ENCODE assay signal across 10 mouse cellular contexts in the genomic region with DNA sequence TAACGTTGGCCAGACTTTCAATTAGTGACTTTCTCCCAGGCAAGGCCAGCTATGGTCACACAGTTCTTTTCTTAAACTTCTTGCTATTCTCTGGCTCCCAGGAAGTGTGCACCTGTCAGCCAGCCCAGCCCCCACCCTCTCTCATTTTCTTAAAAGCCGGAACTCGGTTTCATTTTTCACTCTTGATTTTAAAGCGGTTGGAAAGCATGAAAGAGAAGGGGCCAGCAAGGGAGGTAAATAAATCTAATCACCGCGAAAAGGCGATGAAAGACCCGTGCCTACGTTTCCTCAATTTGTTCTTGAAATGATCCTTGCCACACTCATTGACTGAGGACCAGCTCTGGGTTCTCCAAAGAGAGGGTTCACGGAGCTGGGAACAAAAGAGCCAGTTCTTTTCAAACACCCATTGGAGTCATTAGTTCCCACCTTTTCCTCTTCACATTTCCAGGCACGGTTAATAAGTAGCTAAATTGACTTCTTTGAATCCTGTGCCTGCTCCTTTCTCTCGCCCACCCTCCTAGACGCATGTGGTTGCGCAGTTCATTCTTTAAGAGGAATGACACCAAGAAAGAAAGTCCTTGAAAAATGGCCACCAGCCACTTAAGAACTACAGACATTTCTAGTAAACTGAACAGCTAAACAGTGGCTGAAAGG.
DNase-seq lines count a peak whose midpoint lies in the region; ATAC-seq and TF ChIP-seq lines count a peak whose summit lies in the region.
"Had no signal": no experiment of that assay in that cellular context is flagged by ENCODE, and none has a peak within 500 bp of the region (broad histone marks: within the 10 kb centered on the region; RNA-seq: fewer than 3 reads in every experiment).

No protein-coding gene starts in this region.

- no peak for TF ChIP-seq EP300 in heart, adult 2 months (IDR thresholded peaks at IDR 0.05; ENCODE audit: insufficient read depth, low read depth, low read length)
- TF ChIP-seq EP300 in liver, postnatal 0 days (IDR thresholded peaks at IDR 0.05; ENCODE audit: low read depth) = no peak

- intact Hi-C loops in heart, adult 2 months (cut with DNase I) = loop anchor here (2.0 to 10.0 kb wide), 2 partner anchors 728 to 778 kb away; no protein-coding TSS in a partner anchor
- intact Hi-C loops in left cerebral cortex, postnatal 25 days (cut with DNase I) = loop anchor here (2.0 to 5.0 kb wide), 3 partner anchors 135 to 772 kb away; no protein-coding TSS in a partner anchor

- no peak for TF ChIP-seq CTCF in heart, adult 2 months (IDR thresholded peaks at IDR 0.05)
- TF ChIP-seq CTCF in liver, postnatal 0 days (IDR thresholded peaks at IDR 0.05; ENCODE audit: low read depth) = no peak

- ATAC-seq in heart, embryonic 16.5 days (replicated peaks; ENCODE audit: extremely low read depth, insufficient read depth, low FRiP score) = no peak
- peak; percentile 68 for ATAC-seq in activated CD4-positive, CD25-positive, alpha-beta regulatory T cell, adult 4 months
- ATAC-seq in kidney, embryonic 16.5 days (ENCODE audit: low FRiP score, low TSS enrichment) = peak; percentile 83
- no peak for ATAC-seq in neural tube, embryonic 15.5 days (ENCODE audit: low FRiP score)
- ATAC-seq in liver, postnatal 0 days = no peak

- H3K9ac ChIP-seq in heart, embryonic 16.5 days (ENCODE audit: low read length) = no peak overlapping the region
- H3K9ac ChIP-seq in heart, adult 2 months (ENCODE audit: low read depth, low read length) = no peak overlapping the region
- H3K9ac ChIP-seq in kidney, embryonic 16.5 days (replicated peaks; ENCODE audit: low read length) = peak overlapping the region; percentile 7
- no peak overlapping the region for H3K9ac ChIP-seq in neural tube, embryonic 15.5 days (replicated peaks)
- H3K9ac ChIP-seq in liver, postnatal 0 days (replicated peaks) = no peak overlapping the region
- H3K9ac ChIP-seq: embryonic facial prominence, embryonic 15.5 days had no signal

- H3K36me3 ChIP-seq in heart, embryonic 16.5 days (ENCODE audit: control insufficient read depth, insufficient read depth) = no peaks in the 10 kb centered on the region
- H3K36me3 ChIP-seq in heart, adult 2 months (ENCODE audit: control insufficient read depth, insufficient read depth, low read length) = no peaks in the 10 kb centered on the region
- H3K36me3 ChIP-seq in kidney, embryonic 16.5 days (ENCODE audit: insufficient read depth, low read length) = no peaks in the 10 kb centered on the region
- H3K36me3 ChIP-seq in neural tube, embryonic 15.5 days = no peaks in the 10 kb centered on the region
- H3K36me3 ChIP-seq in liver, postnatal 0 days (replicated peaks; ENCODE audit: insufficient read depth, low read length) = no peaks in the 10 kb centered on the region
- H3K36me3 ChIP-seq: embryonic facial prominence, embryonic 15.5 days had no signal

- TF ChIP-seq POLR2A in heart, adult 2 months (IDR thresholded peaks at IDR 0.05; ENCODE audit: insufficient read depth, low read depth, low read length) = no peak

- 64% methylated on average over 14 of the region's 14 CpGs for whole genome bisulfite sequencing in heart, embryonic 16.5 days
- WGBS in heart, adult 2 months = 76% methylated on average over 14 of the region's 14 CpGs
- 15% methylated on average over 14 of the region's 14 CpGs for whole genome bisulfite sequencing in kidney, embryonic 16.5 days
- WGBS in neural tube, embryonic 15.5 days = 8% methylated on average over 14 of the region's 14 CpGs
- WGBS in liver, postnatal 0 days (ENCODE audit: insufficient replicate concordance) = 64% methylated on average over 14 of the region's 14 CpGs

- H3K9me3 ChIP-seq in heart, embryonic 16.5 days (replicated peaks; ENCODE audit: control insufficient read depth, low read length) = no peaks in the 10 kb centered on the region
- no peaks in the 10 kb centered on the region for H3K9me3 ChIP-seq in kidney, embryonic 16.5 days (ENCODE audit: low read length)
- no peaks in the 10 kb centered on the region for H3K9me3 ChIP-seq in neural tube, embryonic 15.5 days (replicated peaks)
- H3K9me3 ChIP-seq in liver, postnatal 0 days (ENCODE audit: low read length) = no peaks in the 10 kb centered on the region
- H3K9me3 ChIP-seq: embryonic facial prominence, embryonic 15.5 days had no signal

- peaks cover 8% of the 10 kb centered on the region; the same call in 1 of the 2 replicates for H3K27me3 ChIP-seq in heart, embryonic 16.5 days (ENCODE audit: control insufficient read depth, insufficient read depth, low read length)
- H3K27me3 ChIP-seq in heart, adult 2 months (ENCODE audit: control insufficient read depth, insufficient read depth, low read length) = no peaks in the 10 kb centered on the region; the same call in 1 of the 2 replicates
- peaks cover 12% of the 10 kb centered on the region for H3K27me3 ChIP-seq in kidney, embryonic 16.5 days (ENCODE audit: insufficient read depth, low read length)
- H3K27me3 ChIP-seq in neural tube, embryonic 15.5 days (replicated peaks) = peaks cover 41% of the 10 kb centered on the region
- H3K27me3 ChIP-seq in liver, postnatal 0 days (ENCODE audit: insufficient read depth, low read length) = peaks cover 4% of the 10 kb centered on the region; the same call in 1 of the 2 replicates
- H3K27me3 ChIP-seq: embryonic facial prominence, embryonic 15.5 days had no signal

- no peak overlapping the region for H3K4me2 ChIP-seq in heart, embryonic 16.5 days (ENCODE audit: low read depth, low read length)
- H3K4me2 ChIP-seq in kidney, embryonic 16.5 days (replicated peaks; ENCODE audit: low read depth, low read length) = peak overlapping the region; percentile 35
- H3K4me2 ChIP-seq in neural tube, embryonic 15.5 days = peak overlapping the region; percentile 26
- H3K4me2 ChIP-seq in liver, postnatal 0 days (ENCODE audit: low read depth, low read length) = no peak overlapping the region
- H3K4me2 ChIP-seq: embryonic facial prominence, embryonic 15.5 days had no signal

- H3K4me3 ChIP-seq in heart, embryonic 16.5 days (ENCODE audit: low read length) = no peak overlapping the region
- H3K4me3 ChIP-seq in heart, adult 2 months = no peak overlapping the region
- H3K4me3 ChIP-seq in kidney, embryonic 16.5 days (ENCODE audit: low read length) = peak overlapping the region; percentile 0; the same call in 1 of the 2 replicates
- H3K4me3 ChIP-seq in neural tube, embryonic 15.5 days (replicated peaks) = no peak overlapping the region
- H3K4me3 ChIP-seq in liver, postnatal 0 days (ENCODE audit: low read depth, low read length) = no peak overlapping the region
- H3K4me3 ChIP-seq: embryonic facial prominence, embryonic 15.5 days; left cerebral cortex, adult 2 months had no signal

- no peak for DNase-seq in heart, adult 2 months
- no peak for DNase-seq in retina, embryonic 14.5 days (ENCODE audit: low spot score)
- DNase-seq in left cerebral cortex, postnatal 25 days (ENCODE audit: low spot score in 2 of 2) = no peak
- no peak for DNase-seq in liver, postnatal 0 days

- peak overlapping the region; percentile 40; the same call in 1 of the 2 replicates for H3K27ac ChIP-seq in heart, embryonic 16.5 days (ENCODE audit: low read length)
- H3K27ac ChIP-seq in heart, adult 2 months = no peak overlapping the region
- H3K27ac ChIP-seq in kidney, embryonic 16.5 days (ENCODE audit: low read length) = peak overlapping the region; percentile 1
- H3K27ac ChIP-seq in neural tube, embryonic 15.5 days (replicated peaks) = no peak overlapping the region
- no peak overlapping the region for H3K27ac ChIP-seq in liver, postnatal 0 days (ENCODE audit: low read depth)
- H3K27ac ChIP-seq: embryonic facial prominence, embryonic 15.5 days; left cerebral cortex, adult 2 months had no signal

- no peaks in the 10 kb centered on the region for H3K79me2 ChIP-seq in heart, adult 2 months (replicated peaks; ENCODE audit: control insufficient read depth, insufficient read depth, low read length)

- H3K4me1 ChIP-seq in heart, embryonic 16.5 days (ENCODE audit: control insufficient read depth, insufficient read depth, low read length) = no peaks in the 10 kb centered on the region
- no peaks in the 10 kb centered on the region; the same call in 1 of the 2 replicates for H3K4me1 ChIP-seq in heart, adult 2 months (ENCODE audit: control insufficient read depth, insufficient read depth, low read length)
- H3K4me1 ChIP-seq in kidney, embryonic 16.5 days (ENCODE audit: insufficient read depth, low read length) = peaks cover 8% of the 10 kb centered on the region; the same call in 1 of the 2 replicates
- peaks cover 9% of the 10 kb centered on the region for H3K4me1 ChIP-seq in neural tube, embryonic 15.5 days
- no peaks in the 10 kb centered on the region for H3K4me1 ChIP-seq in liver, postnatal 0 days (ENCODE audit: insufficient read depth)

Comparison
In these comparisons a context has a peak if more than half of its experiments do, and no peak if none do; other contexts are left out.
1. H3K27ac ChIP-seq: peak in heart, embryonic 16.5 days (single experiment) and kidney, embryonic 16.5 days (single experiment); none in heart, adult 2 months (single experiment), neural tube, embryonic 15.5 days (single experiment) and liver, postnatal 0 days (single experiment).
2. ATAC-seq: peak in activated CD4-positive, CD25-positive, alpha-beta regulatory T cell, adult 4 months (single experiment) and kidney, embryonic 16.5 days (single experiment); none in heart, embryonic 16.5 days (single experiment), neural tube, embryonic 15.5 days (single experiment) and liver, postnatal 0 days (single experiment).
3. H3K4me2 ChIP-seq: peak in kidney, embryonic 16.5 days (single experiment) and neural tube, embryonic 15.5 days (single experiment); none in heart, embryonic 16.5 days (single experiment) and liver, postnatal 0 days (single experiment).